Mouse (Mus musculus): ENCODE measurements around the gene Mtmr12. TPM values are rescaled to one million over a fixed set of nuclear protein-coding genes. Genes with fewer than 3 reads are reported as not detected.

Gene Mtmr12
- total and polyA plus RNA-seq, 2 experiments from 2014 or later = 5.5 to 13.1 TPM

- 92% methylated on average over 16 of the region's 16 CpGs for WGBS
- Histone ChIP-seq H3K9ac (no peak overlapping the region), H3K4me2 (ENCODE audit: low read depth) (no peak overlapping the region), H3K4me3 (ENCODE audit: low read depth, low read length) (no peak overlapping the region), H3K9me3 (ENCODE audit: low read length) (no peaks in the 10 kb centered on the region), H3K27ac (ENCODE audit: low read depth, low read length) (no peak overlapping the region), H3K4me1 (ENCODE audit: insufficient read depth) (no peaks in the 10 kb centered on the region), H3K36me3 (ENCODE audit: insufficient read depth) (peaks cover 41% of the 10 kb centered on the region), H3K27me3 (ENCODE audit: insufficient read depth, low read length) (no peaks in the 10 kb centered on the region)
- DNase-seq = no peak
- ATAC-seq = no peak
- no peak for TF ChIP-seq CTCF (IDR thresholded peaks at IDR 0.05; ENCODE audit: low read depth)
Measured at GRCm38 (mm10) chr15:12257730-12258494, 53.1 kb downstream of the Mtmr12 start.

GRCm38 (mm10) chr15:12263056-12263455 is 58.2 kb downstream of the Mtmr12 start:
- 93% methylated on average over 3 of the region's 3 CpGs for WGBS
- Histone ChIP-seq H3K9me3 (ENCODE audit: low read length) (no peaks in the 10 kb centered on the region), H3K4me2 (ENCODE audit: low read depth) (no peak overlapping the region), H3K4me1 (ENCODE audit: insufficient read depth) (no peaks in the 10 kb centered on the region), H3K27ac (ENCODE audit: low read depth, low read length) (no peak overlapping the region), H3K36me3 (ENCODE audit: insufficient read depth) (peaks cover 81% of the 10 kb centered on the region), H3K4me3 (ENCODE audit: low read depth, low read length) (no peak overlapping the region), H3K9ac (no peak overlapping the region), H3K27me3 (ENCODE audit: insufficient read depth, low read length) (no peaks in the 10 kb centered on the region)
- DNase-seq = no peak
- no peak for ATAC-seq
- no peak for TF ChIP-seq CTCF (IDR thresholded peaks at IDR 0.05; ENCODE audit: low read depth)

DNA sequence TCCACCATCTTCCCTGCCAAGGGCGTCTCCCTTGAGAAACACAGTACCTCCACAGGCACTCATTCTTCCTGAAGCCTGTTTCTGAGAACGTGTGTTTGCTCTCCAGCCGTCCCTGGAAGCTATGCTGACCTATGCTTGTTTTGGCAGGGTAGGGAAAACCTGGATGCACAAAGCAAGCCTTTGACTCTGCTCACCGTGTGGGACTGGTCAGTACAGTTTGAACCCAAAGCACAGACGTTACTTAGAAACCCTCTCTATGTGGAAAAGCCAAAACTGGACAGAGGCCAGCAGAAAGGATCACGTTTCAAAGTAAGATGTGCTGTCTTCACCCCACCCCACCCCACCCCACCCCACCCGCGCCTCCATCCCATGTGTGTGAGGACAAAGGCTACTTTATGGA is 61.6 kb downstream of the Mtmr12 start:
- ATAC-seq = no peak
- H3K4me1 ChIP-seq (ENCODE audit: insufficient read depth) = no peaks in the 10 kb centered on the region
- H3K27ac ChIP-seq (ENCODE audit: low read depth, low read length) = no peak overlapping the region
- WGBS = 70% methylated on average over 8 of the region's 8 CpGs
- H3K4me2 ChIP-seq (ENCODE audit: low read depth) = no peak overlapping the region
- H3K9ac ChIP-seq = no peak overlapping the region
- no peaks in the 10 kb centered on the region for H3K9me3 ChIP-seq (ENCODE audit: low read length)
- no peak for TF ChIP-seq CTCF (IDR thresholded peaks at IDR 0.05; ENCODE audit: low read depth)
- no peaks in the 10 kb centered on the region for H3K27me3 ChIP-seq (ENCODE audit: insufficient read depth, low read length)
- DNase-seq = no peak
- H3K4me3 ChIP-seq (ENCODE audit: low read depth, low read length) = no peak overlapping the region
- peaks cover 83% of the 10 kb centered on the region for H3K36me3 ChIP-seq (ENCODE audit: insufficient read depth)

DNA sequence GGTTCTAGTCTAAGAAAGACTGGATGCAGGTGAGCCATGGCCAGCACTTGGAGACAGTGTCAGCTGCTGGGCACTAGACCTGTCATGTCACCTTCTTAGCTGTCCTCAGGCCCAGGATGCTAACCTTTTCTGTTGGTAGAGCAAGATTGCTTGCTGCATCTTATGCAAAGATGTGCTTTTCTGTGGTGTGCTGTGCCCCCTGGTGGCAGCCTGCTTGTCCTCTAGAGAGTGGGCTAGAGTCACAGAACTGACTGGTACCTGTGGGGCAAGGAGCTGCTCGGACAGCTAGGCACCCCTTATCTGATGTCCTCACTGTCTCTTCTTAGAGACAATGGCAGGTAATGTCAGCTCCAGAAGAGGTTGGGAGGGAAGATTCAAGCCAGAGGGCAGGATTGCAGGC is 63.2 kb downstream of the Mtmr12 start:
- 55% methylated on average over 1 of the region's 1 CpGs for WGBS
- ATAC-seq (peak; percentile 78), DNase-seq (peak; percentile 72)
- H3K4me2 ChIP-seq (ENCODE audit: low read depth) = no peak overlapping the region
- no peaks in the 10 kb centered on the region for H3K4me1 ChIP-seq (ENCODE audit: insufficient read depth)
- H3K9me3 ChIP-seq (ENCODE audit: low read length) = no peaks in the 10 kb centered on the region
- no peak overlapping the region for H3K4me3 ChIP-seq (ENCODE audit: low read depth, low read length)
- no peak overlapping the region for H3K9ac ChIP-seq
- no peaks in the 10 kb centered on the region for H3K27me3 ChIP-seq (ENCODE audit: insufficient read depth, low read length)
- H3K27ac ChIP-seq (ENCODE audit: low read depth, low read length) = no peak overlapping the region
- peak; percentile 83 for TF ChIP-seq CTCF (IDR thresholded peaks at IDR 0.05; ENCODE audit: low read depth)
- H3K36me3 ChIP-seq (ENCODE audit: insufficient read depth) = peaks cover 67% of the 10 kb centered on the region

GRCm38 (mm10) chr15:12271340-12271739 is 66.5 kb downstream of the Mtmr12 start:
- TF ChIP-seq CTCF (IDR thresholded peaks at IDR 0.05; ENCODE audit: low read depth) = no peak
- Histone ChIP-seq H3K27me3 (ENCODE audit: insufficient read depth, low read length) (no peaks in the 10 kb centered on the region), H3K4me1 (ENCODE audit: insufficient read depth) (no peaks in the 10 kb centered on the region), H3K9ac (no peak overlapping the region), H3K36me3 (ENCODE audit: insufficient read depth) (peaks cover 35% of the 10 kb centered on the region), H3K9me3 (ENCODE audit: low read length) (no peaks in the 10 kb centered on the region), H3K27ac (ENCODE audit: low read depth, low read length) (no peak overlapping the region), H3K4me3 (ENCODE audit: low read depth, low read length) (no peak overlapping the region), H3K4me2 (ENCODE audit: low read depth) (no peak overlapping the region)
- ATAC-seq (no peak), DNase-seq (no peak)
- 93% methylated on average over 9 of the region's 9 CpGs for WGBS

DNA sequence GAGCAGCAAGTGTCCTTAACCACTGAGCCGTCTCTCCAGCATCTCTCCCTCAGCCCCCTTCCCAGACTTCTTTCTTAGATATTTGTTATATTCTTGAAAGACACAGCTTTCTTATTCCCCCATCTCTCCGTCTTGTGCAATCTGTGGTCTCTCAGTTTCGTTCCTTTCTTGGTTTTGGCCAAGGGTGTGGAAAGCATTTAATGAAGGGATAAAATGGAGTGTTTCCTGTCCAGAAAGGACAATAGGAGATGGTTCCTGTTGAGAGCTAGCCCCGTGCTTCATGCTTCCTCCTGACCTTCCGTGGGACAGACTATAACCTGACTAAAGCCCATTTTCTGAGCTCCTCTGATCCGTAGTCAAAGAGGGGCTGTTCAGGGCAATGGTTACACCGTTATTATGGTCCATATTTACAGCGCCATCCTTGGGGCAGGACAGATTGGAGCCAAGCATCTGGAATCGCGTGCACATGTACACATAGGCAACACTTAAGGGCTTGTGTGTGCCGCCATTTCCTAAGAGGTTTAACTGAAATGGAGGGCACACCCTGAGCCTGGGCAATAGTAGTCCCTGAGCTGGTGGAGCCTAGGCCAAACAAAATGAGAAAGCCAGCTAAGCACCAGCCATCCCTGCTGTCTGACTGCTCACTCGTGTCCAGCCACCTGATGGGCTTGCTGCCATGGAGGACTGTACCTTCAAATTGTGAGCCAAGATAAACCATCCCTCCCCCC is 68.7 kb downstream of the Mtmr12 start:
- WGBS = 83% methylated on average over 12 of the region's 12 CpGs

More for the DNA sequence above, 68.7 kb downstream of the Mtmr12 start:
- no peak for DNase-seq
- H3K4me1 ChIP-seq (ENCODE audit: insufficient read depth) = no peaks in the 10 kb centered on the region
- TF ChIP-seq CTCF (IDR thresholded peaks at IDR 0.05; ENCODE audit: low read depth) = no peak
- H3K27me3 ChIP-seq (ENCODE audit: insufficient read depth, low read length) = no peaks in the 10 kb centered on the region
- H3K27ac ChIP-seq (ENCODE audit: low read depth, low read length) = no peak overlapping the region
- no peak overlapping the region for H3K9ac ChIP-seq
- no peaks in the 10 kb centered on the region for H3K9me3 ChIP-seq (ENCODE audit: low read length)
- H3K4me2 ChIP-seq (ENCODE audit: low read depth) = no peak overlapping the region
- ATAC-seq = no peak
- no peak overlapping the region for H3K4me3 ChIP-seq (ENCODE audit: low read depth, low read length)
- H3K36me3 ChIP-seq (ENCODE audit: insufficient read depth) = peaks cover 21% of the 10 kb centered on the region
